Mouse (Mus musculus) bone marrow macrophage, adult 2 months (primary cell): Measurements from ENCODE around the gene Acad10. TPM values are rescaled to one million over a fixed set of nuclear protein-coding genes. Genes with fewer than 3 reads are reported as not detected.
A peak's percentile ranks its signal among the peaks of the same experiment; 100 is the strongest.

Experiments used
- H3K27ac ChIP-seq: 2 replicates; pipeline ENCODE4 v1.5.1; 2012; ENCODE audit warnings: low read depth, low read length; ENCODE audit not compliant: insufficient read depth
- H3K4me1 ChIP-seq: 2 replicates; pipeline ENCODE4 v1.6.1; 2012; ENCODE audit warnings: low read length; ENCODE audit not compliant: control insufficient read depth, insufficient read depth
- H3K4me3 ChIP-seq: 2 replicates; pipeline ENCODE4 v1.5.1; 2012; ENCODE audit warnings: mild to moderate bottlenecking, low read length, moderate library complexity; ENCODE audit not compliant: insufficient read depth
- CTCF ChIP-seq: IDR thresholded peaks from 2 replicates; pipeline ENCODE4 v1.5.1; 2012; ENCODE audit warnings: low read depth, mild to moderate bottlenecking, low read length, moderate library complexity
- POLR2A ChIP-seq: IDR thresholded peaks from 2 replicates; pipeline ENCODE4 v1.6.1; 2012; ENCODE audit warnings: mild to moderate bottlenecking, low read depth, low read length, borderline replicate concordance
- polyA plus RNA-seq: library from polyadenylated mRNA; stranded (reverse); fragments of >200 nt; gene quantifications from 2 replicates; pipeline ENCODE4 v1.2.4, GENCODE M21; 2012; ENCODE audit not compliant: missing spikeins, insufficient read depth, insufficient read length

Gene Acad10
- polyA plus RNA-seq, 1 experiment = 3.3 TPM

- Histone ChIP-seq H3K4me3 (peak overlapping the region; percentile 94), H3K4me1 (peaks cover 34% of the 10 kb centered on the region), H3K27ac (no peak overlapping the region)
- TF ChIP-seq CTCF = no peak
- TF ChIP-seq POLR2A = no peak
Measured at GRCm38 (mm10) chr5:121591417-121592063, 68.8 kb downstream of the Acad10 start.

- no peak overlapping the region for H3K27ac ChIP-seq
- H3K4me3 ChIP-seq = no peak overlapping the region
- H3K4me1 ChIP-seq = peaks cover 33% of the 10 kb centered on the region
- TF ChIP-seq CTCF (no peak), POLR2A (no peak)
Measured at GRCm38 (mm10) chr5:121589928-121590327, 70.4 kb downstream of the Acad10 start.

- peak overlapping the region; percentile 43 for H3K4me3 ChIP-seq
- peak overlapping the region; percentile 95 for H3K27ac ChIP-seq
- H3K4me1 ChIP-seq = peaks cover 51% of the 10 kb centered on the region
- TF ChIP-seq CTCF (no peak), POLR2A (no peak)
Measured at GRCm38 (mm10) chr5:121586400-121587039, 73.8 kb downstream of the Acad10 start.

GRCm38 (mm10) chr5:121585699-121586098, 74.6 kb downstream of the Acad10 start:
- Histone ChIP-seq H3K27ac (peak overlapping the region; percentile 95), H3K4me3 (peak overlapping the region; percentile 43; the same call in 1 of the 2 replicates), H3K4me1 (peaks cover 47% of the 10 kb centered on the region)
- TF ChIP-seq CTCF (no peak), POLR2A (no peak)

DNA sequence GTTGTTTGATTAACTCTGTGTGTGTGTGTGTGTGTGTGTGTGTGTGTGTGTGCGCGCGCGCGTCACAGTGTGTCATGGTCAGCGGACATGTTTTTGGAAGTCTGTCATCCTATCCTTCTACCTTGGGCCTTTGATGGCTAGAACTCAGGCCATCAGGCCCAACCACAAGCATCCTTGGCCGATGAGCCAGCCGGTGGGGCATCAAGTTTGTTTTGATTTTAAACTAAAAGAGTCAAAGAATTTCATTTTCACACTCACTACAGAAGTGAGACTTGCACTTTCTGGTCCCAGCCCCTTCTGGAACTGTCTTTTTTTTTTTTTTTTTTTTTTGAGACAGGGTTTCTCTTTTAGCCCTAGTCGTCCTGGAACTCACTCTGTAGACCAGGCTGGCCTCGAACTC, 75.3 kb downstream of the Acad10 start:
- Histone ChIP-seq H3K27ac (peak overlapping the region; percentile 95; the same call in 1 of the 2 replicates), H3K4me1 (peaks cover 47% of the 10 kb centered on the region), H3K4me3 (no peak overlapping the region)
- TF ChIP-seq CTCF (no peak), POLR2A (no peak)

- Histone ChIP-seq H3K4me1 (peaks cover 47% of the 10 kb centered on the region), H3K4me3 (peak overlapping the region; percentile 53), H3K27ac (peak overlapping the region; percentile 83)
- TF ChIP-seq POLR2A (no peak), CTCF (no peak)
Measured at GRCm38 (mm10) chr5:121583765-121584501, 76.4 kb downstream of the Acad10 start.

GRCm38 (mm10) chr5:121581945-121582344, 78.4 kb downstream of the Acad10 start:
- Histone ChIP-seq H3K4me1 (peaks cover 37% of the 10 kb centered on the region), H3K4me3 (no peak overlapping the region), H3K27ac (no peak overlapping the region)
- TF ChIP-seq CTCF = no peak
- TF ChIP-seq POLR2A = no peak

GRCm38 (mm10) chr5:121576927-121577488, 83.3 kb downstream of the Acad10 start:
- Histone ChIP-seq H3K4me3 (no peak overlapping the region), H3K27ac (no peak overlapping the region), H3K4me1 (peaks cover 3% of the 10 kb centered on the region)
- TF ChIP-seq POLR2A (no peak), CTCF (no peak)

- TF ChIP-seq POLR2A = no peak
- TF ChIP-seq CTCF = no peak
- Histone ChIP-seq H3K27ac (no peak overlapping the region), H3K4me1 (no peaks in the 10 kb centered on the region), H3K4me3 (no peak overlapping the region)
Measured at GRCm38 (mm10) chr5:121575867-121576266, 84.4 kb downstream of the Acad10 start.
